Mouse (Mus musculus) cortical plate, adult 2 months (tissue): ENCODE data around the gene Mocs2. TPM values are rescaled to one million over a fixed set of nuclear protein-coding genes. Genes with fewer than 3 reads are reported as not detected.

Experiments
- H3K27ac ChIP-seq: fragments of 200-500 bp; 2 replicates; pipeline ENCODE4 v1.5.1; 2012; ENCODE audit warnings: low read length, control low read depth, inconsistent platforms; ENCODE audit not compliant: insufficient read depth
- H3K4me1 ChIP-seq: fragments of 200-500 bp; 2 replicates; pipeline ENCODE4 v1.6.1; 2011; ENCODE audit warnings: low read length; ENCODE audit not compliant: control insufficient read depth, insufficient read depth
- H3K4me3 ChIP-seq: fragments of 200-500 bp; 2 replicates; pipeline ENCODE4 v1.5.1; 2011; ENCODE audit warnings: mild to moderate bottlenecking, low read length, control low read depth; ENCODE audit not compliant: insufficient read depth
- CTCF ChIP-seq: fragments of 200-500 bp; IDR thresholded peaks from 2 replicates; pipeline ENCODE4 v1.5.1; 2011; ENCODE audit warnings: mild to moderate bottlenecking, control low read depth, low read length; ENCODE audit not compliant: insufficient read depth; ENCODE audit errors: extremely low read depth
- POLR2A ChIP-seq: fragments of 200-500 bp; IDR thresholded peaks from 2 replicates; pipeline ENCODE4 v1.6.1; 2011; ENCODE audit warnings: mild to moderate bottlenecking, low read length, control low read depth; ENCODE audit not compliant: insufficient read depth; ENCODE audit errors: extremely low read depth
- polyA plus RNA-seq: library from polyadenylated mRNA; depleted of rRNA; stranded (reverse); fragments of >200 nt; gene quantifications from 2 replicates; pipeline ENCODE4 v1.2.3, GENCODE M21; 2012; rRNA removed

Mocs2 gene
- polyA plus RNA-seq, 1 experiment = 79.1 TPM

- Histone ChIP-seq H3K27ac (no peak overlapping the region), H3K4me1 (no peaks in the 10 kb centered on the region), H3K4me3 (no peak overlapping the region)
- no peak for TF ChIP-seq POLR2A
- TF ChIP-seq CTCF = no peak
Observed at GRCm38 (mm10) chr13:114852264-114853111, 34.5 kb downstream of the Mocs2 start.

- H3K27ac ChIP-seq = no peak overlapping the region
- H3K4me1 ChIP-seq = no peaks in the 10 kb centered on the region
- TF ChIP-seq POLR2A = no peak
- TF ChIP-seq CTCF = no peak
- H3K4me3 ChIP-seq = no peak overlapping the region
Observed at GRCm38 (mm10) chr13:114853152-114853551, 35.1 kb downstream of the Mocs2 start.

GRCm38 (mm10) chr13:114854023-114854422, 36.0 kb downstream of the Mocs2 start:
- TF ChIP-seq POLR2A (no peak), CTCF (no peak)
- no peaks in the 10 kb centered on the region for H3K4me1 ChIP-seq
- no peak overlapping the region for H3K27ac ChIP-seq
- H3K4me3 ChIP-seq = no peak overlapping the region

- TF ChIP-seq POLR2A (no peak), CTCF (no peak)
- H3K4me1 ChIP-seq = no peaks in the 10 kb centered on the region
- no peak overlapping the region for H3K4me3 ChIP-seq
- H3K27ac ChIP-seq = no peak overlapping the region
Observed at GRCm38 (mm10) chr13:114854428-114854827, 36.4 kb downstream of the Mocs2 start.

- H3K4me1 ChIP-seq = no peaks in the 10 kb centered on the region
- no peak overlapping the region for H3K27ac ChIP-seq
- TF ChIP-seq POLR2A (no peak), CTCF (no peak)
- no peak overlapping the region for H3K4me3 ChIP-seq
Observed at GRCm38 (mm10) chr13:114855573-114856268, 37.7 kb downstream of the Mocs2 start.

- TF ChIP-seq POLR2A (no peak), CTCF (no peak)
Observed at GRCm38 (mm10) chr13:114856269-114856627, 38.2 kb downstream of the Mocs2 start.

GRCm38 (mm10) chr13:114857525-114857924, 39.5 kb downstream of the Mocs2 start:
- H3K4me3 ChIP-seq = no peak overlapping the region
- TF ChIP-seq CTCF = no peak
- no peak for TF ChIP-seq POLR2A
- H3K27ac ChIP-seq = no peak overlapping the region
- H3K4me1 ChIP-seq = no peaks in the 10 kb centered on the region

More at GRCm38 (mm10) chr13:114856269-114856627, 38.2 kb downstream of the Mocs2 start:
- no peaks in the 10 kb centered on the region for H3K4me1 ChIP-seq
- no peak overlapping the region for H3K27ac ChIP-seq
- H3K4me3 ChIP-seq = no peak overlapping the region

- Histone ChIP-seq H3K27ac (no peak overlapping the region), H3K4me3 (no peak overlapping the region)
- TF ChIP-seq POLR2A (no peak), CTCF (no peak)
Observed at GRCm38 (mm10) chr13:114874738-114875137, 56.7 kb downstream of the Mocs2 start.

GRCm38 (mm10) chr13:114876005-114876520, 58.0 kb downstream of the Mocs2 start:
- no peak overlapping the region for H3K4me3 ChIP-seq
- no peak overlapping the region for H3K27ac ChIP-seq
- TF ChIP-seq CTCF (no peak), POLR2A (no peak)
- no peaks in the 10 kb centered on the region for H3K4me1 ChIP-seq

More at GRCm38 (mm10) chr13:114874738-114875137, 56.7 kb downstream of the Mocs2 start:
- no peaks in the 10 kb centered on the region for H3K4me1 ChIP-seq

- TF ChIP-seq CTCF = no peak
- no peak for TF ChIP-seq POLR2A
- Histone ChIP-seq H3K4me3 (no peak overlapping the region), H3K4me1 (no peaks in the 10 kb centered on the region)
Observed at GRCm38 (mm10) chr13:114878667-114879066, 60.6 kb downstream of the Mocs2 start.

More at GRCm38 (mm10) chr13:114878667-114879066, 60.6 kb downstream of the Mocs2 start:
- H3K27ac ChIP-seq = no peak overlapping the region

Other genes with a start within 250 kb of the Mocs2 start
- 0.02 and 0.04 TPM in 2 replicates for gene Itga2, start 113.9 kb downstream of the Mocs2 start, polyA plus RNA-seq